Mouse (Mus musculus): ENCODE results near the gene Arl6ip1. TPM values are rescaled to one million over a fixed set of nuclear protein-coding genes. Genes with fewer than 3 reads are reported as not detected.

Arl6ip1 gene
- polyA plus RNA-seq, 1 experiment from 2014 or later = 385 TPM

DNA sequence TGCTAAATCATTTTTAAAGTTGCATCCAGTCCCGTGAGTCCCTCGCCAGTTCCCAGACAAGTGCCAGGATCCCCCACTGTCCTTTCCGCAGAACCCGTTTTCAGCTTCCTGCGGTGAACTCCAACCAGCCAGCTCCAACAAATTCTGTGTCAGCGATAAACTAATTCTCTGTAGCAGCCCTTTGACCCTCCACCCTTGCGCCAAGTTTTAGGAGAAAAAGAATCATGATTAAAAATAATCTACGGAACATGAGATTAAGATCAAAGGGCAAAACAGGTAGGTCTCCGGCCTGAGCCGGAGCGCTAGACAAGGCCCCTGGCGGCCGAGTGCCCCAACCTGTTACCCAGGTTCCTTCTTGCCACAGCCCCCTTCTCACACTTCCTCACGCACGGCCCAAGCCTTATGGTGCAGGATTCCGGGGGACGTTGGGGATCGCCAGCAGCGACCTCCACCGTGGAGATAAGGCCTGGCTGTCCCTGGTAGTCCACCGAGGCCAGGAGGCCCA lies 485 bp downstream of the Arl6ip1 start:
- Histone ChIP-seq H3K4me2 (peak overlapping the region; percentile 89), H3K4me1 (replicated peaks) (peaks cover 30% of the 10 kb centered on the region), H3K9me3 (replicated peaks) (no peaks in the 10 kb centered on the region), H3K27me3 (replicated peaks) (no peaks in the 10 kb centered on the region), H3K4me3 (peak overlapping the region; percentile 96), H3K36me3 (peaks cover 27% of the 10 kb centered on the region), H3K9ac (peak overlapping the region; percentile 92), H3K27ac (ENCODE audit: poor library complexity, severe bottlenecking) (peak overlapping the region; percentile 91)
- under 1% methylated on average over 21 of the region's 21 CpGs for WGBS
- ATAC-seq (ENCODE audit: insufficient number of reproducible peaks, low FRiP score) = peak; percentile 73

DNA sequence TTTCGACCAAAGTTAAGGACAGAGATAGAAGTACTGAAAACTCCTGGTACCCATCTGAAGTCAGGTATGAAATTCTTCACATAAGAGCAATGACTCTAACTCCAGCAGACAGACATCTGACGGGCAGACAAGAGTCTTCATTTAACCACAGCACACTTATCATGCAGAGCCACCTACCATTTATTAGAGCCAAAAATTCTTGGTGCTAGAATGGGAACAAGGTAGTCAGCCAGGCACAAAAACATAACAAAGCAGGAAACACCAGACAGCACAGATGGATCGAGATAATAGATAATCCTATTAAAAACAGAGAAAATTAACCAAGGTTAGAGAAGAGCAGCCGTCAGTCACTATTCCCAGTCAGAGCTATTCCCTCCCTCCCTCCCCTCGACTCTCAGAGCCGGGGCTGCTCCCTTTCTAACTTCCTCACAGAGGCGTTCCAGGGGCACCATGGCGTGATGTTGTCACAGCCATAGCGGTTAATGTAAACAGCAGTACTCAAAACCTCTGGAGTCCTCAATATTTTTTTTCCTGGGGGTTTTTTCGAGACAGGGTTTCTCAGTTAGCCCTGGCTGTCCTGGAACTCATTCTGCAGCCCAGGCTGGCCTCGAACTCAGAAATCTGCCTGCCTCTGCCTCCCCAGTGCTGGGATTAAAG lies 3.1 kb downstream of the Arl6ip1 start:
- Histone ChIP-seq H3K9ac (no peak overlapping the region), H3K36me3 (peaks cover 37% of the 10 kb centered on the region), H3K4me1 (replicated peaks) (peaks cover 30% of the 10 kb centered on the region), H3K27me3 (replicated peaks) (no peaks in the 10 kb centered on the region), H3K9me3 (replicated peaks) (no peaks in the 10 kb centered on the region), H3K4me2 (peak overlapping the region; percentile 44), H3K4me3 (no peak overlapping the region), H3K27ac (ENCODE audit: poor library complexity, severe bottlenecking) (no peak overlapping the region)
- no peak for ATAC-seq (ENCODE audit: insufficient number of reproducible peaks, low FRiP score)
- 76% methylated on average over 11 of the region's 11 CpGs for WGBS

- Histone ChIP-seq H3K4me3 (no peak overlapping the region), H3K9me3 (replicated peaks) (no peaks in the 10 kb centered on the region), H3K4me1 (replicated peaks) (peaks cover 30% of the 10 kb centered on the region), H3K4me2 (no peak overlapping the region), H3K9ac (no peak overlapping the region), H3K27me3 (replicated peaks) (no peaks in the 10 kb centered on the region), H3K36me3 (peaks cover 43% of the 10 kb centered on the region), H3K27ac (ENCODE audit: poor library complexity, severe bottlenecking) (no peak overlapping the region)
- ATAC-seq (ENCODE audit: insufficient number of reproducible peaks, low FRiP score) = no peak
These were observed 3.7 kb downstream of the Arl6ip1 start for GRCm38 (mm10) chr7:118125736-118126135.

- H3K36me3 ChIP-seq = peaks cover 61% of the 10 kb centered on the region
- H3K4me2 ChIP-seq = no peak overlapping the region
- ATAC-seq (ENCODE audit: insufficient number of reproducible peaks, low FRiP score) = no peak
- WGBS = 91% methylated on average over 4 of the region's 4 CpGs
- H3K4me3 ChIP-seq = no peak overlapping the region
- H3K9me3 ChIP-seq (replicated peaks) = no peaks in the 10 kb centered on the region
- H3K9ac ChIP-seq = no peak overlapping the region
- no peak overlapping the region for H3K27ac ChIP-seq (ENCODE audit: poor library complexity, severe bottlenecking)
- H3K27me3 ChIP-seq (replicated peaks) = no peaks in the 10 kb centered on the region
- peaks cover 20% of the 10 kb centered on the region for H3K4me1 ChIP-seq (replicated peaks)
These were observed 5.7 kb downstream of the Arl6ip1 start for GRCm38 (mm10) chr7:118123512-118124411.

- H3K27me3 ChIP-seq (replicated peaks) = no peaks in the 10 kb centered on the region
- no peak overlapping the region for H3K4me2 ChIP-seq
- H3K9ac ChIP-seq = no peak overlapping the region
- 95% methylated on average over 7 of the region's 7 CpGs for WGBS
- no peak overlapping the region for H3K27ac ChIP-seq (ENCODE audit: poor library complexity, severe bottlenecking)
- ATAC-seq (ENCODE audit: insufficient number of reproducible peaks, low FRiP score) = no peak
- no peaks in the 10 kb centered on the region for H3K9me3 ChIP-seq (replicated peaks)
- peaks cover 11% of the 10 kb centered on the region for H3K4me1 ChIP-seq (replicated peaks)
- no peak overlapping the region for H3K4me3 ChIP-seq
- peaks cover 71% of the 10 kb centered on the region for H3K36me3 ChIP-seq
These were observed 7.2 kb downstream of the Arl6ip1 start for GRCm38 (mm10) chr7:118122235-118122634.

DNA sequence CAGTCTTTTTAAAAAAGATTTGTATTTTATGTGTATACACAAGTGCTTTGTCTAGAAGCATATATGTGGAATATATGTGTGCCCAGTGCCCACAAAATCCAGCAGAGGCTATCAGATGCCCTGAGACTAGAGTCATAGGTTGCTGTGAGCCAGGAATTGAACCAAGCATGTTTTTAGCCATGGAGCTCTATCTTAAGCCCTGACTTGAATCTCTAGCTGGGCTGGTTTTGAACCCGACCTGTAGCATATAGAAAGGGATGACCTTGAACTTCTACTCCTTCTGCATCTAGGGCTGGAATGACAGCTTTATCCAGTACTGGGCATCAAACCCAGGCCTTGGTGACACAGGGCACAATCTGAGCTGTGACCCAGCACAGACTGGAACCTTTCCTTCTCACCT lies 8.8 kb downstream of the Arl6ip1 start:
- no peak for ATAC-seq (ENCODE audit: insufficient number of reproducible peaks, low FRiP score)
- no peaks in the 10 kb centered on the region for H3K9me3 ChIP-seq (replicated peaks)

DNA sequence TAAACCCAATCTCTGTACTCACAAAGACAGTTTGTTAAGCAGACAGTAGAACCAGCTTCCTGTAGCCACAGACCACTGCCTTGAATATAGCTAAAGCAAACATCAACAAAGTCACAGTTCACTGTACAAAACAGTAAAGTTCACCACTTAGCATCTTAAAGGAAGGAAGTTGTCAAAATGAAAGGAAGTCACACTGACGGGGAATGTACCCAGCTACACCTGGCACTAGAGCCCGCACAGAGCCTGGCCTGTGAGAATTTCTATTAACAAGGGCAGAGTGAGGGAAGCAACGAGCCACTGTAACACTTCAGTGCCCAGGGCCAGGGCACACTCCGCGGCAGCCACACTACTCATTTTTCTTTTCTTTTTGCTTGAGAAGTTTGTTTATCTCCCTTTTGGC lies 9.5 kb downstream of the Arl6ip1 start:
- no peak for ATAC-seq (ENCODE audit: insufficient number of reproducible peaks, low FRiP score)
- no peak overlapping the region for H3K4me2 ChIP-seq
- H3K4me3 ChIP-seq = no peak overlapping the region
- no peaks in the 10 kb centered on the region for H3K9me3 ChIP-seq (replicated peaks)
- no peak overlapping the region for H3K9ac ChIP-seq
- H3K27me3 ChIP-seq (replicated peaks) = no peaks in the 10 kb centered on the region
- peaks cover 3% of the 10 kb centered on the region; the same call in 1 of the 2 replicates for H3K4me1 ChIP-seq (replicated peaks)
- no peak overlapping the region for H3K27ac ChIP-seq (ENCODE audit: poor library complexity, severe bottlenecking)
- WGBS = 86% methylated on average over 5 of the region's 5 CpGs
- peaks cover 56% of the 10 kb centered on the region for H3K36me3 ChIP-seq

More for the DNA sequence above, 8.8 kb downstream of the Arl6ip1 start:
- H3K36me3 ChIP-seq = peaks cover 57% of the 10 kb centered on the region
- WGBS = 74% methylated on average over 1 of the region's 1 CpGs
- no peak overlapping the region for H3K4me2 ChIP-seq
- no peak overlapping the region for H3K9ac ChIP-seq
- H3K4me3 ChIP-seq = no peak overlapping the region
- no peaks in the 10 kb centered on the region for H3K27me3 ChIP-seq (replicated peaks)
- H3K4me1 ChIP-seq (replicated peaks) = no peaks in the 10 kb centered on the region
- no peak overlapping the region for H3K27ac ChIP-seq (ENCODE audit: poor library complexity, severe bottlenecking)

GRCm38 (mm10) chr7:118119142-118119541 lies 10.3 kb downstream of the Arl6ip1 start:
- Histone ChIP-seq H3K9me3 (replicated peaks) (no peaks in the 10 kb centered on the region), H3K4me1 (replicated peaks) (peaks cover 11% of the 10 kb centered on the region), H3K4me3 (no peak overlapping the region), H3K27ac (ENCODE audit: poor library complexity, severe bottlenecking) (no peak overlapping the region), H3K4me2 (no peak overlapping the region), H3K36me3 (peaks cover 59% of the 10 kb centered on the region), H3K9ac (no peak overlapping the region), H3K27me3 (replicated peaks) (no peaks in the 10 kb centered on the region)
- WGBS = 67% methylated on average over 2 of the region's 2 CpGs
- ATAC-seq (ENCODE audit: insufficient number of reproducible peaks, low FRiP score) = no peak

- H3K4me2 ChIP-seq = no peak overlapping the region
- peaks cover 18% of the 10 kb centered on the region for H3K4me1 ChIP-seq (replicated peaks)
- WGBS = 87% methylated on average over 3 of the region's 3 CpGs
- ATAC-seq (ENCODE audit: insufficient number of reproducible peaks, low FRiP score) = no peak
- H3K4me3 ChIP-seq = no peak overlapping the region
- H3K9ac ChIP-seq = no peak overlapping the region
- no peak overlapping the region for H3K27ac ChIP-seq (ENCODE audit: poor library complexity, severe bottlenecking)
- no peaks in the 10 kb centered on the region for H3K27me3 ChIP-seq (replicated peaks)
- H3K36me3 ChIP-seq = peaks cover 61% of the 10 kb centered on the region
- no peaks in the 10 kb centered on the region for H3K9me3 ChIP-seq (replicated peaks)
These were observed 11.0 kb downstream of the Arl6ip1 start for GRCm38 (mm10) chr7:118118426-118118825.

- 62% methylated on average over 4 of the region's 4 CpGs for WGBS
These were observed 11.8 kb downstream of the Arl6ip1 start for GRCm38 (mm10) chr7:118117539-118118210.

More at GRCm38 (mm10) chr7:118117539-118118210, 11.8 kb downstream of the Arl6ip1 start:
- no peaks in the 10 kb centered on the region for H3K9me3 ChIP-seq (replicated peaks)
- no peak overlapping the region for H3K9ac ChIP-seq
- H3K4me2 ChIP-seq = no peak overlapping the region
- H3K4me1 ChIP-seq (replicated peaks) = peaks cover 26% of the 10 kb centered on the region
- H3K27ac ChIP-seq (ENCODE audit: poor library complexity, severe bottlenecking) = no peak overlapping the region
- no peak overlapping the region for H3K4me3 ChIP-seq
- no peak for ATAC-seq (ENCODE audit: insufficient number of reproducible peaks, low FRiP score)
- peaks cover 63% of the 10 kb centered on the region for H3K36me3 ChIP-seq
- H3K27me3 ChIP-seq (replicated peaks) = no peaks in the 10 kb centered on the region
